Mouse (Mus musculus) bone marrow macrophage, adult 2 months (primary cell): ENCODE results near the gene Iqsec1. TPM values are rescaled to one million over a fixed set of nuclear protein-coding genes. Genes with fewer than 3 reads are reported as not detected.

Experiments
- H3K27ac ChIP-seq: 2 replicates; pipeline ENCODE4 v1.5.1; 2012; ENCODE audit warnings: low read depth, low read length; ENCODE audit not compliant: insufficient read depth
- H3K4me1 ChIP-seq: 2 replicates; pipeline ENCODE4 v1.6.1; 2012; ENCODE audit warnings: low read length; ENCODE audit not compliant: control insufficient read depth, insufficient read depth
- H3K4me3 ChIP-seq: 2 replicates; pipeline ENCODE4 v1.5.1; 2012; ENCODE audit warnings: mild to moderate bottlenecking, low read length, moderate library complexity; ENCODE audit not compliant: insufficient read depth
- CTCF ChIP-seq: IDR thresholded peaks from 2 replicates; pipeline ENCODE4 v1.5.1; 2012; ENCODE audit warnings: low read depth, mild to moderate bottlenecking, low read length, moderate library complexity
- POLR2A ChIP-seq: IDR thresholded peaks from 2 replicates; pipeline ENCODE4 v1.6.1; 2012; ENCODE audit warnings: mild to moderate bottlenecking, low read depth, low read length, borderline replicate concordance
- polyA plus RNA-seq: library from polyadenylated mRNA; stranded (reverse); fragments of >200 nt; gene quantifications from 2 replicates; pipeline ENCODE4 v1.2.4, GENCODE M21; 2012; ENCODE audit not compliant: missing spikeins, insufficient read depth, insufficient read length

Iqsec1 gene
- polyA plus RNA-seq, 1 experiment: 38.2 TPM

GRCm38 (mm10) chr6:90871581-90871980 is 116.9 kb downstream of the Iqsec1 start:
- TF ChIP-seq POLR2A: no peak
- no peak for TF ChIP-seq CTCF
- Histone ChIP-seq H3K4me3 (no peak overlapping the region), H3K4me1 (no peaks in the 10 kb centered on the region), H3K27ac (no peak overlapping the region)

- Histone ChIP-seq H3K4me1 (no peaks in the 10 kb centered on the region; the same call in 1 of the 2 replicates), H3K4me3 (no peak overlapping the region), H3K27ac (no peak overlapping the region)
- no peak for TF ChIP-seq CTCF
- TF ChIP-seq POLR2A: no peak
Measured at GRCm38 (mm10) chr6:90868033-90868432, 120.5 kb downstream of the Iqsec1 start.

GRCm38 (mm10) chr6:90861370-90861769 is 127.1 kb downstream of the Iqsec1 start:
- no peak overlapping the region for H3K4me3 ChIP-seq
- no peak overlapping the region for H3K27ac ChIP-seq
- no peak for TF ChIP-seq CTCF
- no peak for TF ChIP-seq POLR2A
- no peaks in the 10 kb centered on the region; the same call in 1 of the 2 replicates for H3K4me1 ChIP-seq

GRCm38 (mm10) chr6:90857844-90858243 is 130.6 kb downstream of the Iqsec1 start:
- H3K4me1 ChIP-seq: no peaks in the 10 kb centered on the region
- H3K4me3 ChIP-seq: no peak overlapping the region
- H3K27ac ChIP-seq: no peak overlapping the region
- TF ChIP-seq CTCF (no peak), POLR2A (no peak)

GRCm38 (mm10) chr6:90852360-90852759 is 136.1 kb downstream of the Iqsec1 start:
- Histone ChIP-seq H3K27ac (no peak overlapping the region), H3K4me3 (no peak overlapping the region), H3K4me1 (no peaks in the 10 kb centered on the region)
- TF ChIP-seq POLR2A (no peak), CTCF (no peak)

GRCm38 (mm10) chr6:90848068-90848467 is 140.4 kb downstream of the Iqsec1 start:
- TF ChIP-seq CTCF (no peak), POLR2A (no peak)
- no peak overlapping the region for H3K27ac ChIP-seq
- no peaks in the 10 kb centered on the region for H3K4me1 ChIP-seq
- no peak overlapping the region for H3K4me3 ChIP-seq

GRCm38 (mm10) chr6:90847523-90847922 is 141.0 kb downstream of the Iqsec1 start:
- H3K4me3 ChIP-seq: no peak overlapping the region
- no peak overlapping the region for H3K27ac ChIP-seq
- no peaks in the 10 kb centered on the region for H3K4me1 ChIP-seq
- TF ChIP-seq POLR2A (no peak), CTCF (no peak)

- H3K4me1 ChIP-seq: no peaks in the 10 kb centered on the region
- no peak for TF ChIP-seq CTCF
- no peak for TF ChIP-seq POLR2A
- no peak overlapping the region for H3K27ac ChIP-seq
- H3K4me3 ChIP-seq: no peak overlapping the region
Measured at GRCm38 (mm10) chr6:90839972-90840371, 148.5 kb downstream of the Iqsec1 start.

- no peak overlapping the region for H3K4me3 ChIP-seq
- TF ChIP-seq CTCF (no peak), POLR2A (no peak)
- no peak overlapping the region for H3K27ac ChIP-seq
- H3K4me1 ChIP-seq: no peaks in the 10 kb centered on the region
Measured at GRCm38 (mm10) chr6:90836749-90837148, 151.7 kb downstream of the Iqsec1 start.

- Histone ChIP-seq H3K27ac (no peak overlapping the region), H3K4me1 (peaks cover 10% of the 10 kb centered on the region), H3K4me3 (no peak overlapping the region)
- TF ChIP-seq CTCF: no peak
- no peak for TF ChIP-seq POLR2A
Measured at GRCm38 (mm10) chr6:90829536-90829935, 158.9 kb downstream of the Iqsec1 start.

GRCm38 (mm10) chr6:90825063-90825462 is 163.4 kb downstream of the Iqsec1 start:
- H3K4me1 ChIP-seq: peaks cover 10% of the 10 kb centered on the region
- H3K4me3 ChIP-seq: no peak overlapping the region
- H3K27ac ChIP-seq: no peak overlapping the region
- no peak; the same call in 1 of the 2 replicates for TF ChIP-seq CTCF
- TF ChIP-seq POLR2A: no peak

- Histone ChIP-seq H3K27ac (no peak overlapping the region), H3K4me3 (no peak overlapping the region), H3K4me1 (peaks cover 10% of the 10 kb centered on the region)
- TF ChIP-seq CTCF (no peak), POLR2A (no peak)
Measured at GRCm38 (mm10) chr6:90823322-90823721, 165.2 kb downstream of the Iqsec1 start.
